Mouse (Mus musculus): ENCODE measurements at regions not wholly inside any gene's neighbourhood (a gene's known extent, or its start where the extent isn't known, plus 50 kb on each side); places are given as distances from the start of the nearest gene placed in this dataset.

DNA sequence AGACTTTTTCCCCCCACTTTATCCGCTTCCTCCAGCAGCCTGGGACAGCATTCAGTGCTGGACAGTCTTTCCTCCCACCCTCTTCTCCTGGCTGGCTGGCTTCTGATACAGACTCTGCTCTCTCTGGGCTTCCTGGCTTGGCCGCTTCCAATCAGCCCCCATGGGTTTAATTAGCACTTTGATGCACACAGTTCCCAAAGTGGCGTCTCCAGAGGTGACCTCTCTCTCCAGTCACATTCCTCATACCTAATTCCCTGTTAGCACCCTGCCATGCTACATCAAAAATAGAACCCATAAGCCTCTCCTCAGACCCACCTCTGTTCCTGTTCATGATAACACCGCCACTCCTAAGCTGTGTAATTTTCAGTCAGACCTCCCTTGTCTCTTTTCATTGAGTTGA lies 101.9 kb upstream of the Arid2 start:
- no peak for TF ChIP-seq CTCF (conservative IDR thresholded peaks at IDR 0.05; ENCODE audit: insufficient read depth, insufficient read length, low read depth, low read length)
- TF ChIP-seq POLR2A (IDR thresholded peaks at IDR 0.05; ENCODE audit: low read depth, low read length), result no peak

Data from kidney, adult 2 months (tissue).